Mouse (Mus musculus) urinary bladder, adult 2 months (tissue): ENCODE measurements around the gene Drc3. TPM values are rescaled to one million over a fixed set of nuclear protein-coding genes. Genes with fewer than 3 reads are reported as not detected.

Experiments used
- DNase-seq: peaks from one replicate; pipeline ENCODE4 v3.0.0; 2022; ENCODE audit warnings: low spot score
- polyA plus RNA-seq: library from polyadenylated mRNA; depleted of rRNA; stranded (reverse); fragments of >200 nt; gene quantifications from 2 replicates; pipeline ENCODE4 v1.2.3, GENCODE M21; 2012

The Drc3 gene
- polyA plus RNA-seq, 1 experiment, result 2.7 TPM

- DNase-seq, result no peak
Observed at GRCm38 (mm10) chr11:60338291-60338690, 14.8 kb upstream of the Drc3 start.

GRCm38 (mm10) chr11:60339361-60339760 lies 13.8 kb upstream of the Drc3 start:
- no peak for DNase-seq

DNA sequence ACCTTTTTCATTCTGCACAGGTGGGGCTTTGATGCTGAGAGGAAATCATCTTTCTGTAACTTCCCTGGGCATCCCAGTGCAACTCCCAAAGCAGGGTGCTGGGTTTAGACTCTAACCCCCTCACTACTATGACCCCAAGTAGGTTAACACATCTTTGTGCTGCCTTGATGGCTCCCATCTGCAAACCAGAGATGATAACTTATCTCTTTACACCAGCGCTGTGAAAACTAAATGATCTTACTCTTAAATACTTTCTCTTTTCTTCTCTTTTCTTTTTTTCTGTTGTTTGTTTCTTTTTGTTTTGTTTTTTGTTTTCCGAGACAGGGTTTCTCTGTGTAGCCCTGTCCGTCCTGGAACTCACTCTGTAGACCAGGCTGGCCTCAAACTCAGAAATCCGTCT lies 7.3 kb upstream of the Drc3 start:
- no peak for DNase-seq

GRCm38 (mm10) chr11:60346537-60346936 lies 6.6 kb upstream of the Drc3 start:
- no peak for DNase-seq

- no peak for DNase-seq
Observed at GRCm38 (mm10) chr11:60351388-60351787, 1.7 kb upstream of the Drc3 start.

- no peak for DNase-seq
Observed at GRCm38 (mm10) chr11:60351925-60352371, 1.2 kb upstream of the Drc3 start.

DNA sequence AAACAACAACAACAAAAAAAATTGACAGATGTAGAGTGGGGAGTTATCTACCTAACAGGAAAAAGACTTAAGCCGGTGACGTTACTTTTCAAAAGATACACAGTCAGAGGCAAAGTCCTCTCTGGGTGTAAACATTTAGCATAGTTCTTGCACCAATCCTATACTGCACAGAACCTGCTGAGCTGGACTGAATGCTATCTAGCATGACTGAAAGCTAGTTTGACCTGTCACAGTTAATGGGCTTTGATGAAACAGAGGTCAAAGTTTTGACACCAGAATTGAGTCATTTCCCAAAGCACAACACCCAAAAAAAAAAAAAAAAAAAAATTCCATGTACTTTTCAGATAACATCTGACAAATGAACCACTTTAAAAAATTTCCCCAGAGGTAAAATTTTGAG lies 2.8 kb downstream of the Drc3 start:
- DNase-seq, result no peak

DNA sequence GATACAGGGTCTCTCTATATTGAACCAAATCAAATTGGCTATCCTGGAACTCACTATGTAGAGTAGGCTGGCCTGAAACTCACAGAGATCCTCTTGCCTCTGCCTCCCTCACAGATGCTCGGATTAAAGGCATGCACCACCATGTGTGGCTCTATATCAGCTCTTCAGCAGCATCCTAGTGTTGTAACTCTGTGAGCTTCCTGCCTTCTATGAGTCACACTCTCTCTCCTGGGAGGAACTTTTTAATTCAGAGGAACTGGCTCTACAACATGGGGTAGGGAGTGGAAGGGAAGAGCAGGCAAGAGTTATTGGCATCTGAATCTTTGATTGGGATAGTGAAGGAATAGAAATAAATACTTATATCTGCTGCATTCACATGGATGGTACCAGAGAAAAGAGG lies 4.0 kb downstream of the Drc3 start:
- DNase-seq, result no peak

- DNase-seq, result no peak
Observed at GRCm38 (mm10) chr11:60358548-60358947, 5.4 kb downstream of the Drc3 start.

- no peak for DNase-seq
Observed at GRCm38 (mm10) chr11:60359138-60359537, 6.0 kb downstream of the Drc3 start.

- DNase-seq, result no peak
Observed at GRCm38 (mm10) chr11:60359936-60360335, 6.8 kb downstream of the Drc3 start.

- no peak for DNase-seq
Observed at GRCm38 (mm10) chr11:60360631-60361201, 7.6 kb downstream of the Drc3 start.

GRCm38 (mm10) chr11:60366239-60367019 lies 13.3 kb downstream of the Drc3 start:
- no peak for DNase-seq

DNA sequence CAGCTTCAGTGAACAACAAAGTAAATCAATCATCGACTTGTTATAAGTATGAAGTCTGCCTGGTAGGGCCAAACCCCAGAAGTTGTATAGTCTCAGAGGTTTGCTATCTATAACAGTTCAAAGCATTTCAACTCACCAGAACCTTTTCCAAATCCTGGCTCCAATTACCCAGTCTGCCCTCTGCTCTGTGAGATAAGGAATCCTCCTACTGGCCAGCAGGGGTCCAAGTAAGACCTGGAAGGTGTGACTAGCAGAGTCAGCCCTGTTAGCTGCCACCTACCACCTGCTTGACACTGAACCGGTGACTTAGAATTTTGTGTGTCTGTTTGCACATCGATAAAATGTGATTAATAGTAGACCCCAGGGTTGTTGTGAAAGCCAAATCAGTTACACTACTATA lies 14.1 kb downstream of the Drc3 start:
- no peak for DNase-seq

GRCm38 (mm10) chr11:60368909-60369308 lies 15.8 kb downstream of the Drc3 start:
- no peak for DNase-seq

- no peak for DNase-seq
Observed at GRCm38 (mm10) chr11:60369448-60369847, 16.3 kb downstream of the Drc3 start.

DNA sequence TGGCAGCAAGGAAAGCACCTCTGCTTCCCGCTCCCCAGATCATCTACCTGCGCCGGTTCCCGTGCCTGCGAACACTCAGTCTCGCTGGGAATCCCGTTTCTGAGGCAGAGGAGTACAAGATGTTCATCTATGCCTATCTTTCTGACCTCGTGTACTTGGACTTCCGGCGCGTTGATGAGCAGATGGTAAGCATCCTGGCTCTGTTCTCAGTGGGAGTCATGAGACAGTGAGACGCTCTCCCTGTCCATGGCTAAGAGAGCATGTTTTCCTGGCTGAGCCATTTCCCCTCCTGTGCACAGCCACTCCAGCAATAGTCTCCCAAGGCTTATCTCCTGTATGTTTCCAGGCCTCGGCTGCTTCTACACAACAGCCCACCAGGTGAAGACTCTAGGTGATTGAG lies 17.3 kb downstream of the Drc3 start:
- no peak for DNase-seq

- no peak for DNase-seq
Observed at GRCm38 (mm10) chr11:60374481-60374880, 21.4 kb downstream of the Drc3 start.

DNA sequence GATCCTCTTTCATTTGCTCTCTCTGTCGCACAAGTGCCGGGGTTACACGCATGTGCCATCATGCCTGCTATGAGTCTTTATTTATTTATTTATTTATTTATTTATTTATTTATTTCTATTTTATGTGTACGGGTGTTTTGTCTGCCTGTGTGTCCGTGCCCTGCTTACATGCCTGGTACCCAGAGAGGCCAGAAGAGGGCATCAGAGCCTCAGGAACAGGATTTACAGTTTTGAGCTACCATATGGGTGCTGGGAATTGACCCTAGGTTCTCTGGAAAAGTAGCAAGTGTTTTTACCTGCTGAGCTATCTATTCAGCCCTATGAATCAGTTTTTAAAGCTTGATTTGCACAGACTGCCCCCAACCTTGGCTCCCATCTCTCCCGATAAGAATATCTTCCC lies 30.4 kb downstream of the Drc3 start:
- DNase-seq, result no peak

GRCm38 (mm10) chr11:60384762-60385421 lies 31.8 kb downstream of the Drc3 start:
- no peak for DNase-seq

DNA sequence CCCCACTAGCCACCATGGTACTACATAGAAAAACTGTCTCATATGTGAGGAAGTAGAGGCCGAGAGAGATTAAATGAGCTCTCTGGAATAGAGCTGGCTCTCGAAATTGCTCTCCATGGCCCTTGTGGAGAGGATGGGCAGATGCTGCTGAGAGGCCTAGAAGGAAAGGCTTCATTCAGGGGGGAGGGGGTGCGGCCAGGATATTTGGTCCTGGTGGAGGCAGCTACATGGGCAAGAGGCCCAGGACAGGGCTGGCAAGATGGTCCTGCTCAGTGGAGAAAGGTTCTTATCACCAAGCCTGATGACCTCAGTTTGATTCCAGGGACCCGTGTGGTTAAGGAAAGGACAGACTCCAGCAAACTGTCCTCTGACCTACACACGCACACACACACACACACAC lies 32.8 kb downstream of the Drc3 start:
- DNase-seq, result no peak

GRCm38 (mm10) chr11:60387944-60388343 lies 34.8 kb downstream of the Drc3 start:
- DNase-seq, result no peak

DNA sequence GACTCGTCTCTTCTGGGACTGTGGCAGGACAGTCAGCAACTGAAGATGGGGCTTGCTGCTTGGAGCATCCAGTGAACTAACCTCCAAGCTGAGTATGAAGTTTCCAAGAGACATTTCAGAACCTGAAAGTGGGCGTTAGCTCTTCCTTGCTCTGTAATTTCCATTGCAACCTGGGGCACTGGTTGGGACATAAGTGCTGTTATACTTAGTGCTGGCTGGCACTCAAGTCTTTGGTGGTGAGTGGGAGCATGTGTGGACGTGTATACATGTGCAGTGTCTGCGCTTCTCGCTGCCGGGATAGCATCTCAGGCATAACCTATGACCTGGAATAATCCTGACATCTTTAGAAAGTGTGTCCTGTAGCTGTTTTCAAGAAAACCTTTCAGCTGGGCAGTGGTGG lies 38.2 kb downstream of the Drc3 start:
- DNase-seq, result no peak
